Mouse (Mus musculus) liver, embryonic 12.5 days (tissue): ENCODE results near the gene Man2b2. TPM values are rescaled to one million over a fixed set of nuclear protein-coding genes. Genes with fewer than 3 reads are reported as not detected.
"Not testable (repeated sequence)": the region's sequence is repeated elsewhere in the genome, so short reads cannot be mapped to it uniquely, and the experiment has no call there.

Source experiments
- ATAC-seq: fragments of 200-750 bp; cut with Nextera tagmentation; 2 replicates; pipeline ENCODE4 v1.8.0; 2017; ENCODE audit warnings: moderate number of reproducible peaks, mild to moderate bottlenecking, moderate library complexity
- H3K27ac ChIP-seq: fragments of 300-500 bp; sonication (generic); 2 replicates; pipeline ENCODE4 v1.5.1; 2016; ENCODE audit warnings: mild to moderate bottlenecking
- H3K27me3 ChIP-seq: fragments of 300-500 bp; sonication (generic); replicated peaks from 2 replicates; pipeline ENCODE4 v1.6.1; 2016; ENCODE audit warnings: mild to moderate bottlenecking, moderate library complexity
- H3K36me3 ChIP-seq: fragments of 300-500 bp; sonication (generic); 2 replicates; pipeline ENCODE4 v1.6.1; 2016; ENCODE audit warnings: mild to moderate bottlenecking, moderate library complexity
- H3K4me1 ChIP-seq: fragments of 300-500 bp; sonication (generic); 2 replicates; pipeline ENCODE4 v1.6.1; 2016
- H3K4me2 ChIP-seq: fragments of 300-500 bp; sonication (generic); 2 replicates; pipeline ENCODE4 v1.6.1; 2016; ENCODE audit warnings: mild to moderate bottlenecking, moderate library complexity
- H3K4me3 ChIP-seq: fragments of 300-500 bp; sonication (generic); 2 replicates; pipeline ENCODE4 v1.5.1; 2016; ENCODE audit warnings: mild to moderate bottlenecking, moderate library complexity
- H3K9ac ChIP-seq: fragments of 300-500 bp; sonication (generic); 2 replicates; pipeline ENCODE4 v1.6.1; 2016; ENCODE audit warnings: mild to moderate bottlenecking, moderate library complexity
- H3K9me3 ChIP-seq: fragments of 300-500 bp; sonication (generic); replicated peaks from 2 replicates; pipeline ENCODE4 v1.6.1; 2016; ENCODE audit warnings: mild to moderate bottlenecking, moderate library complexity
- WGBS: fragments of 180-500 bp; shearing (Covaris S2); methylation state at CpG from one replicate; pipeline ENCODE4 v1.1.7; 2016; ENCODE audit not compliant: insufficient replicate concordance; 5-methylcytosine and 5-hydroxymethylcytosine counted together
- polyA plus RNA-seq: library from polyadenylated mRNA; unstranded; fragments of >200 nt; fragmentation: Nextera tagmentation; extraction: Ambion mirVana; gene quantifications from 2 replicates; pipeline ENCODE4 v1.2.1, GENCODE M21; 2016

The Man2b2 gene
- polyA plus RNA-seq, 1 experiment from 2014 or later, result 11.5 TPM

DNA sequence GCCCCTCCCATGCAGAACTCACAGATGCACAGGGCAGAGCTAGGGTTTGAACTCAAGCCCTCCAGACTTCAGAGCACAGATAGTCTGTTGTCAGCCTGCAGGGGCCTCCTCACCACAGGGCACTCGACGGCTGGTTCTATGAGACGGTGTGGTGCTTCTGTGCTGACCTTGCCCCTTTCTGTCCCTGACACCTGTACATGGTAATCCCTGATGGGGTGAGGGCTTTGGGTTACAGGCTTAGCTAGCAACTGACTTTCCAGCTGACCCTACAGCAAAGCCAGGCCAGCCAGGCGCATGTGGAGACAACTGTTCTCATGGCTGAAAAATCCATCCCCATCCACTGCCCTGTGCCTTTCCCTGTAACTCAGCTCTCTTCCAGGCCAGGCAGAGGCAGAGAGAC is 7.5 kb downstream of the Man2b2 start:
- Histone ChIP-seq H3K9ac (no peak overlapping the region), H3K36me3 (peaks cover 96% of the 10 kb centered on the region), H3K4me2 (no peak overlapping the region), H3K4me1 (no peaks in the 10 kb centered on the region), H3K27ac (no peak overlapping the region), H3K9me3 (no peaks in the 10 kb centered on the region), H3K27me3 (no peaks in the 10 kb centered on the region), H3K4me3 (no peak overlapping the region)
- 91% methylated on average over 4 of the region's 4 CpGs for WGBS
- ATAC-seq, result no peak

- H3K9ac ChIP-seq, result no peak overlapping the region
- no peak overlapping the region for H3K4me3 ChIP-seq
- no peak for ATAC-seq
- H3K4me1 ChIP-seq, result no peaks in the 10 kb centered on the region
- no peak overlapping the region for H3K27ac ChIP-seq
- H3K4me2 ChIP-seq, result no peak overlapping the region
- no peaks in the 10 kb centered on the region for H3K9me3 ChIP-seq
- peaks cover 95% of the 10 kb centered on the region for H3K36me3 ChIP-seq
- 44% methylated on average over 6 of the region's 6 CpGs for WGBS
- H3K27me3 ChIP-seq, result no peaks in the 10 kb centered on the region
Observed at GRCm38 (mm10) chr5:36820142-36820541, 10.3 kb downstream of the Man2b2 start.

DNA sequence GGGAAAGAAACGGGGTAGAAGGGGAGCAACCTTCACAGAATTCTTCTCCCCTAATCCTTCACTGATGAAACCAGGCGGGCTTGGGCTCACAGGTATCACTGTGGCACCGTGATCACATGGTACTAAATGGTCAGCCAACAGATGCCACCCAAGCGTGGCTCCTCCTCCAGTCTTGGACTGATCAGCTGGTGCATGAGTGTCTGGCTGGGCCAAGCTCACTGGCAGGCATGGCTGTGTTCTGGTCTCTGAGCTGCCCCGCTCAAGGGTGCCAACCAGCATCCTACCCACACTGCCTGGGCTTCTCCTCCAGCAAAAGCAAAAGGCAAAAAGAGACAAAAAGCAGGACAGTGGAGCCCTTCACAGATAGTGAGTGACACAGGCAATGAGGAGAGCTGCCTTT is 10.7 kb downstream of the Man2b2 start:
- Histone ChIP-seq H3K27me3 (no peaks in the 10 kb centered on the region), H3K9ac (no peak overlapping the region), H3K4me2 (no peak overlapping the region), H3K4me3 (no peak overlapping the region), H3K4me1 (no peaks in the 10 kb centered on the region), H3K27ac (no peak overlapping the region), H3K9me3 (no peaks in the 10 kb centered on the region), H3K36me3 (peaks cover 91% of the 10 kb centered on the region)
- WGBS, result 73% methylated on average over 5 of the region's 5 CpGs
- ATAC-seq, result no peak

- Histone ChIP-seq H3K27me3 (no peaks in the 10 kb centered on the region), H3K4me2 (no peak overlapping the region), H3K9ac (no peak overlapping the region), H3K9me3 (no peaks in the 10 kb centered on the region), H3K27ac (no peak overlapping the region), H3K36me3 (peaks cover 80% of the 10 kb centered on the region), H3K4me3 (no peak overlapping the region), H3K4me1 (no peaks in the 10 kb centered on the region)
- ATAC-seq, result no peak
- 54% methylated on average over 3 of the region's 3 CpGs for WGBS
Observed at GRCm38 (mm10) chr5:36817738-36818137, 12.7 kb downstream of the Man2b2 start.

GRCm38 (mm10) chr5:36814554-36814953 is 15.9 kb downstream of the Man2b2 start:
- no peaks in the 10 kb centered on the region for H3K9me3 ChIP-seq
- H3K9ac ChIP-seq, result no peak overlapping the region
- no peaks in the 10 kb centered on the region for H3K4me1 ChIP-seq
- no peaks in the 10 kb centered on the region for H3K27me3 ChIP-seq
- WGBS, result 65% methylated on average over 6 of the region's 6 CpGs
- no peak overlapping the region for H3K4me2 ChIP-seq
- no peak overlapping the region for H3K4me3 ChIP-seq
- ATAC-seq, result no peak
- H3K27ac ChIP-seq, result no peak overlapping the region
- H3K36me3 ChIP-seq, result peaks cover 55% of the 10 kb centered on the region

GRCm38 (mm10) chr5:36811413-36811812 is 19.0 kb downstream of the Man2b2 start:
- H3K9ac ChIP-seq, result no peak overlapping the region
- WGBS, result 22% methylated on average over 3 of the region's 3 CpGs
- peaks cover 30% of the 10 kb centered on the region for H3K36me3 ChIP-seq
- H3K27me3 ChIP-seq, result no peaks in the 10 kb centered on the region
- H3K4me1 ChIP-seq, result 0 out of 2 replicates have a peak, but pooled peaks cover 2% of the 10 kb centered on the region
- H3K4me2 ChIP-seq, result no peak overlapping the region
- no peaks in the 10 kb centered on the region for H3K9me3 ChIP-seq
- no peak overlapping the region for H3K27ac ChIP-seq
- no peak for ATAC-seq
- H3K4me3 ChIP-seq, result no peak overlapping the region

- H3K9ac ChIP-seq, result no peak overlapping the region
- H3K4me2 ChIP-seq, result no peak overlapping the region
- H3K9me3 ChIP-seq, result no peaks in the 10 kb centered on the region
- H3K27me3 ChIP-seq, result no peaks in the 10 kb centered on the region
- ATAC-seq, result no peak
- no peak overlapping the region for H3K4me3 ChIP-seq
- 59% methylated on average over 3 of the region's 3 CpGs for WGBS
- H3K4me1 ChIP-seq, result 0 out of 2 replicates have a peak, but pooled peaks cover 2% of the 10 kb centered on the region
- no peak overlapping the region for H3K27ac ChIP-seq
- peaks cover 22% of the 10 kb centered on the region for H3K36me3 ChIP-seq
Observed at GRCm38 (mm10) chr5:36810634-36811033, 19.8 kb downstream of the Man2b2 start.

- H3K36me3 ChIP-seq, result peaks cover 17% of the 10 kb centered on the region
- no peak overlapping the region for H3K9ac ChIP-seq
- H3K4me1 ChIP-seq, result 0 out of 2 replicates have a peak, but pooled peaks cover 2% of the 10 kb centered on the region
- WGBS, result 72% methylated on average over 7 of the region's 7 CpGs
- H3K27me3 ChIP-seq, result no peaks in the 10 kb centered on the region
- H3K9me3 ChIP-seq, result no peaks in the 10 kb centered on the region
- no peak overlapping the region for H3K27ac ChIP-seq
- H3K4me2 ChIP-seq, result no peak overlapping the region
- ATAC-seq, result no peak
- H3K4me3 ChIP-seq, result no peak overlapping the region
Observed at GRCm38 (mm10) chr5:36809123-36809522, 21.3 kb downstream of the Man2b2 start.

DNA sequence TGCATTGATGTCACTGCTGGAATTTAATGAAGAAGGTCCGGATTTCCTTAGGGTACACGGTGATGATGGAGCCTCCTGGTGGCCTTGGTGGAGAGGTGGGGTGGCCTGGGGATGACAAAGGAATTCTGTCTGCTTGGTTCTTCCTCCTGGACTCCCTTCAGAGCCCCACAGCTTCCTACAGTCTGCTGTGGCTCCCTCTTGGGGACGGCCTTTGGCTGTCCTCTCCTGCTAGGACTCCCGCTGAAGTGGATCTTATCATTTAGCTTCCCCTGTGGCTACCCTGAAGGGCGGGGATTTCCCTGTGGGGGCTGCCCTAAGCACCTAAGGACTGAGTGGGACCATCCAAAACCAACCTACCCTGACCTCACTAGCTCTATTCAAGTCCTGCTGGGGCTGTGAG is 23.3 kb downstream of the Man2b2 start:
- 22% methylated on average over 5 of the region's 5 CpGs for WGBS
- H3K27ac ChIP-seq, result no peak overlapping the region
- ATAC-seq, result no peak

DNA sequence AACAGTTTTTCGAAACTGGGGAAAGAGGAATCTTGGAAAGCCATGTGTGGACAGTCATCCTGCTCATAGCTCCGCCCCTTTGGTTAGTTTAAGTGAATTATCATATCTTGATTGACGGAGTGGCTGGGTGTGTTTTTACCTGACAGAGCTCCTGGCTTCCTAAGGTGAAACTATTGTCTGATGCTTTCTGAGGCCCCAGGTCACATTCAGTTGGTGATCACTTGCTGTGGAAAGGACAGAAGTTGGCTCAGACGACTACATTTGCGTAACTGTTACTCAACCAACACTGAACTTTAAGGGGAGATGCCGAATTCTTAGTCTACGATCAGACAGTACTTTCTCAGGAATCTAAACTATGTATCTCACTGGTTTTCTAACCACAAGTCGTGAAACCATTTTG is 33.2 kb downstream of the Man2b2 start:
- 56% methylated on average over 8 of the region's 8 CpGs for WGBS
- H3K27ac ChIP-seq, result no peak overlapping the region

More for the DNA sequence above, 23.3 kb downstream of the Man2b2 start:
- H3K4me2 ChIP-seq, result no peak overlapping the region
- no peaks in the 10 kb centered on the region for H3K9me3 ChIP-seq
- H3K36me3 ChIP-seq, result peaks cover 5% of the 10 kb centered on the region
- H3K4me3 ChIP-seq, result no peak overlapping the region
- no peak overlapping the region for H3K9ac ChIP-seq
- 0 out of 2 replicates have a peak, but pooled peaks cover 4% of the 10 kb centered on the region for H3K27me3 ChIP-seq
- H3K4me1 ChIP-seq, result 0 out of 2 replicates have a peak, but pooled peaks cover 2% of the 10 kb centered on the region

GRCm38 (mm10) chr5:36796296-36797014 is 34.0 kb downstream of the Man2b2 start, which contains the start of gene Mrfap1:
Gene Mrfap1 (minus strand): TSS chr5:36796772.
- Histone ChIP-seq H3K4me3 (peak within 1 kb of the TSS; percentile 77), H3K27ac (peak within 1 kb of the TSS; percentile 96), H3K4me1 (peaks cover 33% of the 10 kb centered on the region), H3K36me3 (peaks cover 19% of the 10 kb centered on the region), H3K27me3 (peaks cover 14% of the 10 kb centered on the region), H3K9ac (peak within 1 kb of the TSS; percentile 84), H3K4me2 (peak within 1 kb of the TSS; percentile 79)
- peak; percentile 78 for ATAC-seq
- not testable (repeated sequence) for H3K9me3 ChIP-seq
- WGBS, result under 1% methylated on average over 90 of the region's 90 CpGs

More for the DNA sequence above, 33.2 kb downstream of the Man2b2 start:
- no peaks in the 10 kb centered on the region for H3K9me3 ChIP-seq
- peaks cover 14% of the 10 kb centered on the region for H3K27me3 ChIP-seq
- peaks cover 25% of the 10 kb centered on the region for H3K4me1 ChIP-seq
- H3K36me3 ChIP-seq, result peaks cover 19% of the 10 kb centered on the region
- ATAC-seq, result no peak
- peak overlapping the region; percentile 79 for H3K4me2 ChIP-seq
- peak overlapping the region; percentile 77 for H3K4me3 ChIP-seq
- H3K9ac ChIP-seq, result peak overlapping the region; percentile 62; the same call in 1 of the 2 replicates

DNA sequence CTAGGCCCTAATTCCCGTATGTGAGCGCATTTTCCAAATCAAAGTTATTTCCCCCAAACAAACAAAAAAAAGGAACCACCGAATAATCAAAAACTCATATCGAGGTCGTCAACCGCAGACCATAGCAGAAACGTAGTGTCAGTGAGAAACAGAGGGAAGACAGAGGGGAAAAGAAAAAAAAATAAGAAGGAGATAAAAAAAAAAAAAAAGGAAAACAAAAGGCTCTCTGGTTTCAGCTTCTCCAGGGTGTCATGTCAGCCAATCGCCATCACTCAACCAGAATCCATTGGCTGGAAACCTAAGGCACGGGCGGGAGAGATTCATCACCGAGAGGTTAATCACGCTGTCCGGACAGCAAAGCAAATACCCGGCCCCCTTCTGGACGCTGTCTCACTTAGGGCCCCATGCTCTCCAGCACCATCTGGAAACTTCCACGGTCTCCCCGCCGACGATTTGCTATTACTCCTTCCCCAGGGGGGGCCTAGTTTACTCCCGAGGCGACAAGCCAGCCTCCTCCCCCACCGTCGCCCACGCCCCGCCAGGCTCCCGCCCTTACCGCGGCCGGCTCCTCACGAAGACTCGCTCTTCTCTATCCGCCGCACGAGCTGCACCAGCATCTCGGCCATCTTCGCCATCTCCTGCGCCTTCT is 34.7 kb downstream of the Man2b2 start:
- WGBS, result under 1% methylated on average over 35 of the region's 37 CpGs
- peak; percentile 72 for ATAC-seq
- H3K36me3 ChIP-seq, result peaks cover 19% of the 10 kb centered on the region
- H3K27me3 ChIP-seq, result peaks cover 14% of the 10 kb centered on the region
- peaks cover 33% of the 10 kb centered on the region for H3K4me1 ChIP-seq
- peak overlapping the region; percentile 84 for H3K9ac ChIP-seq
- peak overlapping the region; percentile 96 for H3K27ac ChIP-seq
- H3K9me3 ChIP-seq, result not testable (repeated sequence)
- peak overlapping the region; percentile 77 for H3K4me3 ChIP-seq
- peak overlapping the region; percentile 79 for H3K4me2 ChIP-seq
